Mouse (Mus musculus): ENCODE measurements around the gene Fgfrl1. TPM values are rescaled to one million over a fixed set of nuclear protein-coding genes. Genes with fewer than 3 reads are reported as not detected.
A peak's percentile ranks its signal among the peaks of the same experiment; 100 is the strongest.

Fgfrl1 gene
- polyA plus RNA-seq, 1 experiment from 2014 or later: 13.0 TPM

DNA sequence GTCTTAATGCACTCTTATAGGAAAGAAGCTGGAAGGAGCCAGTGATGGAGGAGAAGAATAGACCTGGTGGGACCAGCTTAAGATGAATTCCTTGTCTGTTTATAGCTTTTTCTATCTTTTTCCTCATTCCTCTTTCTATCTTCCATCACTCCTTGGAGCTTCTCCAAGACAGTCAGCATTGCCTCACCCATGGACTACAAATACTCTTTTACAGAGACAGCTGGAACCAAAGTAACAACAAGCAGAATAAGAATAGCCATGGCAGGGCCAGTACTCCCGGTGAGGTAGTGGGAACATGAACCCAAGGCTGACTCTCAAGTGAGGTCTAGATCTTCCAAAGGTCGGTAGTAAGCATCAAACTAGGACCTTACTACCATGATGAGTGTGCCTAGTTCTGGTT lies 20.9 kb downstream of the Fgfrl1 start:
- Histone ChIP-seq H3K9ac (replicated peaks; ENCODE audit: low read depth, low read length) (no peak overlapping the region), H3K4me3 (ENCODE audit: low read depth, low read length) (no peak overlapping the region), H3K4me2 (replicated peaks; ENCODE audit: low read depth, low read length) (no peak overlapping the region), H3K27me3 (ENCODE audit: control insufficient read depth, insufficient read depth, low read length) (no peaks in the 10 kb centered on the region), H3K27ac (ENCODE audit: low read length) (no peak overlapping the region), H3K9me3 (ENCODE audit: control insufficient read depth, low read depth, low read length) (no peaks in the 10 kb centered on the region), H3K4me1 (ENCODE audit: control insufficient read depth, insufficient read depth, low read length) (no peaks in the 10 kb centered on the region), H3K36me3 (ENCODE audit: control insufficient read depth, insufficient read depth, low read length) (0 out of 2 replicates have a peak, but pooled peaks cover under 1% of the 10 kb centered on the region)
- 83% methylated on average over 2 of the region's 2 CpGs for WGBS
- no peak for ATAC-seq (ENCODE audit: insufficient number of reproducible peaks, insufficient read depth, low FRiP score, low read depth)

DNA sequence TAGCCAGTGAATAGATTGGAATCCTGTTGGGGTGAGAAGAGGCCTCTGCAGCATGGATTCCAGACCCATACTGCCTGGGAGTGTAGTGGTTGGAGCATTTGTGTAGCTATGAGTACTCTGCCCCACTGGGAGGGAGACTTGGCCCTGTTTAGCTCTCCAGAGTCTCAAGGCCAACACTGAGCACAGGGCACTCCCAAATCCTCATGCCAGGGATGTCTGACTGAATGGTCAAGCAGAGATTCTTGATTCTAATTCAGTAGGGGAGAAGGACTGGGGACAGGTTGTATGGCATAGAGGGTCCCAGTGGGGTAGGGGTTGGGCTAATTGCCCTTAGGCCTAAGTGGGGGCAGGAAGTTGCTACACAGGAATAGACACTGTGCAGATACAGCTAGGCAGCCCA lies 21.5 kb downstream of the Fgfrl1 start:
- ATAC-seq (ENCODE audit: insufficient number of reproducible peaks, insufficient read depth, low FRiP score, low read depth): no peak
- no peaks in the 10 kb centered on the region for H3K4me1 ChIP-seq (ENCODE audit: control insufficient read depth, insufficient read depth, low read length)
- H3K27ac ChIP-seq (ENCODE audit: low read length): no peak overlapping the region
- H3K9me3 ChIP-seq (ENCODE audit: control insufficient read depth, low read depth, low read length): no peaks in the 10 kb centered on the region
- H3K9ac ChIP-seq (replicated peaks; ENCODE audit: low read depth, low read length): no peak overlapping the region
- no peak overlapping the region for H3K4me3 ChIP-seq (ENCODE audit: low read depth, low read length)
- H3K36me3 ChIP-seq (ENCODE audit: control insufficient read depth, insufficient read depth, low read length): no peaks in the 10 kb centered on the region
- H3K27me3 ChIP-seq (ENCODE audit: control insufficient read depth, insufficient read depth, low read length): no peaks in the 10 kb centered on the region
- no peak overlapping the region for H3K4me2 ChIP-seq (replicated peaks; ENCODE audit: low read depth, low read length)

GRCm38 (mm10) chr5:108714149-108714548 lies 22.0 kb downstream of the Fgfrl1 start:
- no peaks in the 10 kb centered on the region for H3K36me3 ChIP-seq (ENCODE audit: control insufficient read depth, insufficient read depth, low read length)
- H3K4me1 ChIP-seq (ENCODE audit: control insufficient read depth, insufficient read depth, low read length): no peaks in the 10 kb centered on the region
- no peak overlapping the region for H3K9ac ChIP-seq (replicated peaks; ENCODE audit: low read depth, low read length)
- WGBS: 64% methylated on average over 6 of the region's 6 CpGs
- H3K9me3 ChIP-seq (ENCODE audit: control insufficient read depth, low read depth, low read length): no peaks in the 10 kb centered on the region
- peak; percentile 54; the same call in 1 of the 2 replicates for ATAC-seq (ENCODE audit: insufficient number of reproducible peaks, insufficient read depth, low FRiP score, low read depth)
- no peaks in the 10 kb centered on the region for H3K27me3 ChIP-seq (ENCODE audit: control insufficient read depth, insufficient read depth, low read length)
- no peak overlapping the region for H3K4me3 ChIP-seq (ENCODE audit: low read depth, low read length)
- H3K4me2 ChIP-seq (replicated peaks; ENCODE audit: low read depth, low read length): no peak overlapping the region
- H3K27ac ChIP-seq (ENCODE audit: low read length): no peak overlapping the region

- Histone ChIP-seq H3K36me3 (ENCODE audit: control insufficient read depth, insufficient read depth, low read length) (no peaks in the 10 kb centered on the region), H3K4me1 (ENCODE audit: control insufficient read depth, insufficient read depth, low read length) (no peaks in the 10 kb centered on the region), H3K9me3 (ENCODE audit: control insufficient read depth, low read depth, low read length) (no peaks in the 10 kb centered on the region), H3K27ac (ENCODE audit: low read length) (no peak overlapping the region), H3K27me3 (ENCODE audit: control insufficient read depth, insufficient read depth, low read length) (no peaks in the 10 kb centered on the region), H3K9ac (replicated peaks; ENCODE audit: low read depth, low read length) (no peak overlapping the region), H3K4me2 (replicated peaks; ENCODE audit: low read depth, low read length) (no peak overlapping the region), H3K4me3 (ENCODE audit: low read depth, low read length) (no peak overlapping the region)
- WGBS: 85% methylated on average over 1 of the region's 1 CpGs
- no peak for ATAC-seq (ENCODE audit: insufficient number of reproducible peaks, insufficient read depth, low FRiP score, low read depth)
These were observed 23.8 kb downstream of the Fgfrl1 start for GRCm38 (mm10) chr5:108715974-108716373.

- Histone ChIP-seq H3K4me1 (ENCODE audit: control insufficient read depth, insufficient read depth, low read length) (no peaks in the 10 kb centered on the region), H3K4me3 (ENCODE audit: low read depth, low read length) (no peak overlapping the region), H3K9ac (replicated peaks; ENCODE audit: low read depth, low read length) (no peak overlapping the region), H3K27me3 (ENCODE audit: control insufficient read depth, insufficient read depth, low read length) (no peaks in the 10 kb centered on the region), H3K4me2 (replicated peaks; ENCODE audit: low read depth, low read length) (no peak overlapping the region), H3K27ac (ENCODE audit: low read length) (no peak overlapping the region), H3K9me3 (ENCODE audit: control insufficient read depth, low read depth, low read length) (no peaks in the 10 kb centered on the region), H3K36me3 (ENCODE audit: control insufficient read depth, insufficient read depth, low read length) (no peaks in the 10 kb centered on the region)
- WGBS: 48% methylated on average over 4 of the region's 4 CpGs
- no peak for ATAC-seq (ENCODE audit: insufficient number of reproducible peaks, insufficient read depth, low FRiP score, low read depth)
These were observed 25.9 kb downstream of the Fgfrl1 start for GRCm38 (mm10) chr5:108718051-108718450.

GRCm38 (mm10) chr5:108719761-108720160 lies 27.6 kb downstream of the Fgfrl1 start:
- Histone ChIP-seq H3K36me3 (ENCODE audit: control insufficient read depth, insufficient read depth, low read length) (no peaks in the 10 kb centered on the region), H3K27me3 (ENCODE audit: control insufficient read depth, insufficient read depth, low read length) (no peaks in the 10 kb centered on the region), H3K4me3 (ENCODE audit: low read depth, low read length) (no peak overlapping the region), H3K4me2 (replicated peaks; ENCODE audit: low read depth, low read length) (no peak overlapping the region), H3K9ac (replicated peaks; ENCODE audit: low read depth, low read length) (no peak overlapping the region), H3K27ac (ENCODE audit: low read length) (no peak overlapping the region), H3K4me1 (ENCODE audit: control insufficient read depth, insufficient read depth, low read length) (no peaks in the 10 kb centered on the region), H3K9me3 (ENCODE audit: control insufficient read depth, low read depth, low read length) (no peaks in the 10 kb centered on the region)
- WGBS: 62% methylated on average over 7 of the region's 7 CpGs
- ATAC-seq (ENCODE audit: insufficient number of reproducible peaks, insufficient read depth, low FRiP score, low read depth): 0 out of 2 replicates have a peak, but pooled peaks have one; percentile 25

- WGBS: 54% methylated on average over 2 of the region's 2 CpGs
- no peak overlapping the region for H3K4me2 ChIP-seq (replicated peaks; ENCODE audit: low read depth, low read length)
- H3K27ac ChIP-seq (ENCODE audit: low read length): no peak overlapping the region
- H3K9me3 ChIP-seq (ENCODE audit: control insufficient read depth, low read depth, low read length): no peaks in the 10 kb centered on the region
- no peak overlapping the region for H3K4me3 ChIP-seq (ENCODE audit: low read depth, low read length)
- no peaks in the 10 kb centered on the region for H3K27me3 ChIP-seq (ENCODE audit: control insufficient read depth, insufficient read depth, low read length)
- no peaks in the 10 kb centered on the region for H3K36me3 ChIP-seq (ENCODE audit: control insufficient read depth, insufficient read depth, low read length)
- H3K4me1 ChIP-seq (ENCODE audit: control insufficient read depth, insufficient read depth, low read length): no peaks in the 10 kb centered on the region
- no peak for ATAC-seq (ENCODE audit: insufficient number of reproducible peaks, insufficient read depth, low FRiP score, low read depth)
- H3K9ac ChIP-seq (replicated peaks; ENCODE audit: low read depth, low read length): no peak overlapping the region
These were observed 31.8 kb downstream of the Fgfrl1 start for GRCm38 (mm10) chr5:108724006-108724405.

- Histone ChIP-seq H3K4me2 (replicated peaks; ENCODE audit: low read depth, low read length) (no peak overlapping the region), H3K27me3 (ENCODE audit: control insufficient read depth, insufficient read depth, low read length) (no peaks in the 10 kb centered on the region), H3K9me3 (ENCODE audit: control insufficient read depth, low read depth, low read length) (no peaks in the 10 kb centered on the region), H3K27ac (ENCODE audit: low read length) (no peak overlapping the region), H3K4me3 (ENCODE audit: low read depth, low read length) (no peak overlapping the region), H3K9ac (replicated peaks; ENCODE audit: low read depth, low read length) (no peak overlapping the region), H3K4me1 (ENCODE audit: control insufficient read depth, insufficient read depth, low read length) (no peaks in the 10 kb centered on the region), H3K36me3 (ENCODE audit: control insufficient read depth, insufficient read depth, low read length) (no peaks in the 10 kb centered on the region)
- 20% methylated on average over 5 of the region's 5 CpGs for WGBS
- peak; percentile 85; the same call in 1 of the 2 replicates for ATAC-seq (ENCODE audit: insufficient number of reproducible peaks, insufficient read depth, low FRiP score, low read depth)
These were observed 34.5 kb downstream of the Fgfrl1 start for GRCm38 (mm10) chr5:108726557-108727248.

DNA sequence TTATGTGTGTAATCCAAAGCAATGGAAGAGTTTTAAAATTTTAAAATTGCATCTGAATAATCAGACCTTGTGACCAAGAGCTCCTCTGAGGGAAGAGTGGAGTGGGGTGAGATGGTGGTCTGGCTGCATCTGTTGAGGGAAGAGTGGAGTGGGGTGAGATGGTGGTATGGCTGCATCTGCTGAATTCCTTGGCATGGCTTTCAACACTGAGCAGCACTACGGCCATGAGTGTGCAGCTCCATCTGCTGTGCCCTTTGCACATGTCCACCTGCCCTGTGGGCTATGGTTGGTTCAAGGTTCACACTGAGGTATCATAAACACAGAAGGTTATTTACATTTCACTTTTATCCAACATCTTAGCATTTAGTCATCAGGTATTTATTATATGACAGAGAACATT lies 35.2 kb downstream of the Fgfrl1 start:
- Histone ChIP-seq H3K27ac (ENCODE audit: low read length) (no peak overlapping the region), H3K4me2 (replicated peaks; ENCODE audit: low read depth, low read length) (no peak overlapping the region), H3K9ac (replicated peaks; ENCODE audit: low read depth, low read length) (no peak overlapping the region), H3K4me3 (ENCODE audit: low read depth, low read length) (no peak overlapping the region), H3K4me1 (ENCODE audit: control insufficient read depth, insufficient read depth, low read length) (no peaks in the 10 kb centered on the region), H3K9me3 (ENCODE audit: control insufficient read depth, low read depth, low read length) (no peaks in the 10 kb centered on the region), H3K36me3 (ENCODE audit: control insufficient read depth, insufficient read depth, low read length) (no peaks in the 10 kb centered on the region), H3K27me3 (ENCODE audit: control insufficient read depth, insufficient read depth, low read length) (no peaks in the 10 kb centered on the region)
- ATAC-seq (ENCODE audit: insufficient number of reproducible peaks, insufficient read depth, low FRiP score, low read depth): no peak
- 80% methylated on average over 1 of the region's 1 CpGs for WGBS
